Mouse (Mus musculus) thymus, postnatal 4 days (tissue): ENCODE results near the gene Tmem104.

Source experiments
- DNase-seq: peaks from one replicate; pipeline ENCODE4 v3.0.0; 2021

Gene Tmem104

GRCm38 (mm10) chr11:115232889-115233288, 45.6 kb downstream of the Tmem104 start:
- DNase-seq = peak; percentile 33

DNA sequence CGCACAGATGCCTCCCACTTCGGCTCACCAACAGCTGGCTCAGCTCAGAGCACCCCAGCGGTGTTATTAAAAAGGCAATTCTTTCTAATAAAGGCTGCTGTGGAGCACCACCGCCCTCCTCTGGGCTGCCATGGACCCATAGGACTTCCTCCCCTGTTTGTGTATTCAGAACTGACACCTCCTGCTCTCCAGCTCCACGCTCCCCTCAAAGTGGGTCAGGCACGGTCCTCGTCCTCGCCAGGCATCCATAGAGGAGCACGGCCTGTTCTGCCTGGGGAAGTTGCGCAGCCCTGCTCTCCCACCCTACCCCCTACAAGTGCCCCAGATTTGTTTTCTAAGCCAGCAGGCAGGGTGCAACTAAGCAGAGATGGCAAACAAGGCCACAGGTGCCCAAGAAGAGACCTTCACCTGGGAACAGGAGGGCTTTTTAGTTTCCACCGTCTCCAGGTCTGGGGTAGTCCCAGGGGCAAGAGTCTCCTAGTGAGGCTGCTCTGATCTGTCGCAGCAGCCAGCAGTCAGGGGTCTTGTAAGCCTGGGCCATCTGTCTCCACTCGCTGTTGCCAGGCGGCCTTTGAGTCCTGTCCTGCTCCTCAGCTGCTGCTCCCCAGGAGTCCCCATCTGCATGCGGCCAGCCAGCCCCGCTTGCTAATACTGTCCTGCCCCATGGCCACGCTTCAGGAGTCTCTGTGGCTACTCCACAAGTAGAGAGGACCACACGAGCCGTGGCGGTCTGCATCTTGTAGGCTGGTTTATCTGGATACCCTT, 46.4 kb downstream of the Tmem104 start:
- peak; percentile 51 for DNase-seq

- no peak for DNase-seq
Measured at GRCm38 (mm10) chr11:115234320-115235044, 47.2 kb downstream of the Tmem104 start.

DNA sequence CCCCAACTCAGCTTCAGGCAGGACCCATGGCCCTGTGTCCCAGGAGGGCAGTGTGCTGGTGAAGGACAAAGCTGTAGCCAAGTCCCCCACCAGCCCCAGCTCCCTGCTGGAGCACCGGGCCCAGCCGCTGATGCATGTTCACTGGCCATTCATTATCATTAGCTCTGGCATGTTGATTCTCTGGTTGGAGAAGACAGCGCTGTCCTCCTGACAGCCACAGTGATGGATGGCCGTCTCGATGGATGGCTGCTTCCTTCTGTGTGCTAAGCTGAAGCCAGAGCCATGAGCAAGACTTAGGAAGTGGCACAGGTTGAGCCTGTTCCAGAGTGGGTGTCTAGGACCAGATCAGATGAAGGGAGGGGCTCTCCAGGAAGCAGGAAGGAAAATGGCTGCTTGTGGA, 49.3 kb downstream of the Tmem104 start:
- no peak for DNase-seq

DNA sequence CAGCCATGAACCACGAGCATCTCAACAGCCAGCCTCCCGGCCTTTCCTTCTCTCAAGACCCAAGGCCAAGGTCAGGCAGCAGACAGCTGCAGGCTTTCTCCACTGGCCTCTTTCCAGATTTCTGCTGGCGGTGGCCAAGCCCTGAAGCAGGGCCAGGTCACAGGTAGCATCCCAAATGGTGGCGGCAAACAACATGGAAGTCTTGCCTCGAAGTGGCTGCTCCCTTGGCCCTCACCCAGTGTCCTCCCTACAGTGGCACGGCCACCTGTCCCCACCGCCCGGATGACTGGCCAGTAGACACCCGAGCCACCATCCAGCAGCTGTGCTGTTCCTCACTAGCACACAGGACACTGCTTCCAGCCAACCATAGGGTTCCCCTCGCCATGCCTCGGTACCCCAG, 54.1 kb downstream of the Tmem104 start:
- DNase-seq = no peak

GRCm38 (mm10) chr11:115242746-115243145, 55.5 kb downstream of the Tmem104 start:
- DNase-seq = peak; percentile 67

DNA sequence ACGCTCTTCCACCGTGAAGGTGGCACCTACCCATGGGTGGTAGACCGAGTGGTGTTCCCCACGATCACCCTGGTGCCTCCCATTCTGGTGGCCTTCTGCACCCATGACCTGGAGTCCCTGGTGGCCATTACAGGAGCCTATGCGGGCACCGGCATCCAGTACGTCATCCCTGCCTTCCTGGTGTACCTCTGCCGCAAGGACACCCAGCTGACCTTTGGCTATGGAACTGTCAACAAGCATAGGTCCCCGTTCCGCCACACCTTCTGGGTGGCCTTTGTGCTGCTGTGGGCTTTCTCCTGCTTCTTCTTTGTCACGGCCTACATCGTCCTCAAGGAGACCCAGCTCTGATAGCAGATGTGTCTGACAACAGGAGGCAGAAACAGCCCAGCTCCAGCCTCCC, 56.5 kb downstream of the Tmem104 start:
- no peak for DNase-seq

GRCm38 (mm10) chr11:115244840-115245239, 57.6 kb downstream of the Tmem104 start:
- DNase-seq = no peak

DNA sequence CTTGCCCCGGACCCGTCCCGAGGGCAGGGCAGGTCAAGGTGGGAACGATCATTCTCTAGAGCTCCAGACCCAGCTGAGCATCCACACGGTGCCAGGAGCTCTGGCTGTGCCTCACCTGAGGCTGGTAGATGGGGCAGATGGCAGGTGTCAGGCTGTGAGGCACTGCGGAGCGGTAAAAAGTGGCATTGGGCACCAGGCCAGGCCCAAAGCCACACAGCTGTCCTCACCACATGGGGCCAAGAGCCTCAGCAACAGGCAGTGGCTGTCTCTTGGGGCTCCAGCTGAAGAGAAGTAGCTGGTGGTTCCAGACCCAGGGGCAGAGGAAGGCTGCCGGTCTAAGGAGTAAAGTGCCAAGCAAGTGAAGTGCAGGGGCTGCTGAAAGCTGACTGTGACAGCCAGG, 59.1 kb downstream of the Tmem104 start:
- no peak for DNase-seq

DNA sequence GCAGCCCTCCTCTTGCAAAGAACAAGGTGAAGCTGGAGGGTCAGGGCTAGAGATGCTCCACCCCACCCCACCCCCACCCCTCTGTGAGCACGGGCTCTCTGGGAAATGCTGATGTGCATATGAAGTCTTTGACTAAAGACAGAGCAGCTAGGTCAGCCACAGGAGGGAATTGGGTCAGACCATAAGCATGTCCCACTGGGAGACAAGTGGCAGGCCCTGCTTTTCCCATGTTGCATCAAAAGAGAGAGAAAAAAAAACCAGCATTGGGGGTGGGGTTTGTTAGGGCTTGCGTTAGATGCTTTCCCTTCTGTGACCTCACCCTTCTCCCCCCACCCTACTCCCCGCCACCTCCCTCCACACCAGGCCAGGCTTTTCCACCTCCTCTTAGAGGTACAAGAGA, 60.0 kb downstream of the Tmem104 start:
- no peak for DNase-seq

GRCm38 (mm10) chr11:115247945-115248344, 60.7 kb downstream of the Tmem104 start:
- no peak for DNase-seq

- DNase-seq = no peak
Measured at GRCm38 (mm10) chr11:115249721-115250404, 62.6 kb downstream of the Tmem104 start.

DNA sequence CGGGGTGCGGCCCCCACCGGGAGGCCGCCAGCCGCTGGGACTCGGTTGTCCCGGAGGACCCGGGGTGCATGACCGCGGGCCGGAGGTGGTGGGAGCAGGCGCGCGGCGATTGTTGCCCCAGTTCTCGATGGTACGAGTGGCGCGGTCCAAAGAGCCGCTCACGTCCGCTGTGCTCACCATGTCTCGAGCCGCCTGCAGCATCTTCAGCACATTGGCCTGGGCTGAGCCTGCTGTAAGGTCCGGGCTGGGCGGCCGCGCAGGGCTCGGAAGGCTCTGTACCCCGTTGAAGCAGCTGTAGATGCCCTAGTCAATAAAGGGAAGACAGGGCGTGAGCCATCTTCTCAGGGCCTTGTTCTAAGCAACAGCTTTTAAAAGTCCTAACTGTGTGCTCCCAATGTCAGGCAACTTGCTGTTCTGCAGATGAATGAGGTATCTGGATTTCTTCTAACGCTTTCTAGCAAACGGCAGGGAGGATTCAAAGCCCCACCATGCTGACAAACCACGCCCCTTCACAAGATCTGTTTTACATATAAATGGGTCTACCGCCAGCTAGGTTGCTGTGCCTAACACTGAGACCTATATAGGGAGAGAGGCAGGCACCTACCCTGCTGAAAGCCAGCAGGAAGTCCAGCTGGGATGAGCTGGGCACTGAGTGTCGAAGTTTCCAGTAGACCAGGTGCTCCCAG, 63.3 kb downstream of the Tmem104 start:
- DNase-seq = no peak

DNA sequence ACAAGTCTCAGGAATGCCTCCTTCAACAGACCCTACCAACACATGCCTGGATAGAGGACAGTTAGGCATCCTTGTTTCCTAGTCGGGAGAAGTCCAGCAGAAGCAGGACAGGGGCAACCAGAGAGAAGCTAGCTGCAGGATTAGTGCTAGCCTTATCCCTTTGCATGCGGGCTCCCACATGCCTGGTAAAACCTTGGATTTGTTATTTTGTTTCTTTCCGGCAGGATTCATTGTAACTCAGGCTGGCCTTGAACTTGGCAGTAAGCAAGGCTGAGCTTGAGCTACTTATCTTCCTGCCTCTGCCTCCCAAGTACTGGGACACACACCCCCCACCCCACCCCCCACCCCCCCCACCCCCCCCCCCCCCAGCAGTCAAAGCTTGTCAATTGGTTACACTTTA, 64.0 kb downstream of the Tmem104 start:
- DNase-seq = no peak

- DNase-seq = peak; percentile 47
Measured at GRCm38 (mm10) chr11:115257775-115258510, 70.7 kb downstream of the Tmem104 start.

DNA sequence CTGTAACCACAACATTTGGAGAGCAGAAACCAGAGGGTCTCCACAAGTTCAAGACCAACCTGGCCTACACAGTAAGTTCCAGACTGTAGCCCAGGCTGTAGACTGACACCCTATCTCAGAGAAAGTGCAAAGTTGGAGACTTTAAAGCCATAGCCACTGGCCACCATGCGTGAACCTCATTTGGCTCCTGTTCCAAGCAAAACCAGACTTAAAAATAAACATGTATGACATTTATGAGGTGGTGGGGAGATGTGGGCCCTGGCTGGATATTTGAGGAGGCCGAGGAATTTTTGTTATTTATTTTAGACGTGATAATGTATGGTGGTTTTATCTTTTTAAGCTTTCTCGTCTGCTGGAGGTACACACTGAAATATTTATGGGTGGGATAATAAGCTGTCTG, 71.8 kb downstream of the Tmem104 start:
- no peak for DNase-seq

- no peak for DNase-seq
Measured at GRCm38 (mm10) chr11:115262954-115263353, 75.7 kb downstream of the Tmem104 start.

- DNase-seq = no peak
Measured at GRCm38 (mm10) chr11:115264136-115264861, 77.0 kb downstream of the Tmem104 start.

GRCm38 (mm10) chr11:115264862-115265668, 77.8 kb downstream of the Tmem104 start:
- DNase-seq = peak; percentile 81

DNA sequence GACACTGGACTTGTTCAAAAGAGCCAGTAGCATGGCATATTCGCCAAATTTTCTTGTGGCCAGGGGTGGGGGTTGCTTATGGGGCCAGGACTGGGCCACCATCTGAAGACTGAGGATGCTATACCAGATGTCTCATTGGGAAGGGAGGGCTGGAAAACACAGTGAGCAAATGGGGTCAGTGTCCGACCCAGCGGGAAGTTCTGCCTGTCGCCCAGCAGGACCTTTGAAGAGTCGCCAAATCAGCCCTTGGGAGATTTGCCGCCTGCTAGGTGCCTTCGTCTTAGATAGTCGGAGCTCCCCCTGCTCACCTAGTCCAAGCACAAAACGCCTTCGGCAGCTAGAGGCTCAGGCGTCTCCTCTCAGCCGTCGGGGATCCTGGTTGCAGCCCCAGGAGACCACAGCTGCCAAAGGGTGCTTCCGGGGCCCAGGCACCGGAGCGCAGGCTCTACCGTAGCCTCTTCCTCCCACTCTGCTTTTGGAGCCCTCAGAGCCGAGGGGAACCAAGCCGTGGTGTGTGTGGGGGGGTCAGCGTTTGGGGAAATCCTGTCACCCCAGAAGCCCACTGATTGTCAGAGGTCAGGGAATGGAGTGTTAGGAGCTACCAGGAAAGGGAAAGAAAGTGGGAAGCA, 78.6 kb downstream of the Tmem104 start:
- peak; percentile 45 for DNase-seq
